Mouse (Mus musculus) urinary bladder, postnatal 10 days (tissue): ENCODE measurements around the gene Chchd6.

ENCODE experiments used
- DNase-seq: peaks from one replicate; pipeline ENCODE4 v3.0.0; 2022; ENCODE audit warnings: low spot score

Gene Chchd6

DNA sequence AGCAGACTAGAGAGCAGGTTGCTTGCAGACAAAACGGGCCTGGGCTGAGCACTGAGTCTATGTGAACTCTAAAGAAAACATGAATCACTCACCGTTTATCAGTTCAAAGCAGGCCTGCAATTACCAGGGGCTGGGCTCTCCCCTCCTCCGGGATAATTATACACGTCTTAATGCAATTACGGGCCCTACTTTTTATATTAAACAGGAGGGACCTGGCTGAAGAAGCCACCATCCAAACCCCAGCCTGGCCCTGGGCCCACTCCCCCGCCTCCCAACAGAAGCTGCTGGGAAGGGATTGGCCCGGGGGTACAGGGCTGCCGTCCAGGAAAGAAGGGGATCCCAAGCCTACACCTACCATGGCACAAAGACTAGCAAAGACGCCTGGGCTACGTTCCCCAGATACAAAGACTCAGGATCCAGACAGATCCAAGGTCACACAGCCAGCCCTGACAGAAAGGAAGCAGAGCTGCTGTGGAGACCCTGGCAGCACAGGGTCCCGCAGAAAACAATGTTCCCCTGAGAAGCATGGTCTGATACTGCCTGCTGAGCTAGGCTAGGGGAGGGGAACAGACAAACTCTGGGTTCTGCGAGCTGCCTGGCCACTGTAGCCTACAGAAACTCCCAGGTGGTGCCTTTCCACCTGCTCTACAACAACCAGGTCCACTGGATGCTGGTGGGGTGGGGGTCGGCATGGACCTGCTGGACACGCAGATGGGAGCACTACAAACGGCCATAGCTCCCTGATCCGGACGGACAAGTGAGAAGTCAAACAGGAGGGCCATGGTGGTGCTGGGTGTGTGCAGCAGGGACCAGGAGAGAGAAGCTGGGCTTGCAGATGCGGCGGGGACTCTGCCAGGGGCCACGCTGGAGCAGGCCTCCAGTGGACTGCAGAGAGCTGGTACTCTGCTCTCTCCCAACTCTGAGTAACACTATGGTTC lies 235.4 kb downstream of the Chchd6 start:
- no peak for DNase-seq

DNA sequence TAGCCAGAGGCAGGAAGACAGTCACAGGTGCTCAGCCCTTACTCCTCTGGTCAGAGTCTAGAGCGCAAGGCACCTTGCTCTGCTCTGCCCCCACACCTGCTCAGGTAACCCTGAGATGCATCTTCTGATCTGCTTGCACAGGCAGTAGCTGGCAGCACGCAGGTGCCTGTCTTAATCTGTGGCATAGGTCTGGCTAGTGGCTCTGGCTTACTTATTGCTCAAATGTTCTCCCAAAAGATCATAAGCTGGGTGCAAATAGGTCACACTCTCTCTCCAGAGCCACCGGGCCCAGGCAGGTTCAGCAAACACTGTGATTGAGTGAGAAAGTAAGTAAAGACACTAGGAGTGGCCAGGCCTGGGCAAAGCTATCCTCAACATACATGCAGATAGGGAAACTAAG lies 236.3 kb downstream of the Chchd6 start:
- DNase-seq = no peak

DNA sequence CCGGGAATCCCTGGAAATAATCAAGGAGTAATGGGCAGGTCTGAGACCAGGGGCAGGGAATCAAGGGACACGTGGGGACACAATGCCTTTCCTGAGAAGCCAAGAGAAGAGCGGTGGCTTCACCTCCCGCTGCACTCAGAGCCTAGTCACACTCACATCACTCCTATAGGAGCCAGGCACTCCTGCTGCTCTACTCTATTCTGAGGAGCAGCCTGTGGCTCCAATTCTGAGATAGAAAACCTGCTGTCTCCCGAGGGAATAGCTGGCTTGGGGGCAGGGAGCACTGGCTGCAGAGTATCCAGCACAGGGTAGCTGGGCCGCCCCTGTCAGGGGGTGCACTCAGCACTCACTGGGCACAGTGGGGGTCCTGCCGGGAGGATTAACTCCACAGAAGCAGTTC lies 239.8 kb downstream of the Chchd6 start:
- no peak for DNase-seq

DNA sequence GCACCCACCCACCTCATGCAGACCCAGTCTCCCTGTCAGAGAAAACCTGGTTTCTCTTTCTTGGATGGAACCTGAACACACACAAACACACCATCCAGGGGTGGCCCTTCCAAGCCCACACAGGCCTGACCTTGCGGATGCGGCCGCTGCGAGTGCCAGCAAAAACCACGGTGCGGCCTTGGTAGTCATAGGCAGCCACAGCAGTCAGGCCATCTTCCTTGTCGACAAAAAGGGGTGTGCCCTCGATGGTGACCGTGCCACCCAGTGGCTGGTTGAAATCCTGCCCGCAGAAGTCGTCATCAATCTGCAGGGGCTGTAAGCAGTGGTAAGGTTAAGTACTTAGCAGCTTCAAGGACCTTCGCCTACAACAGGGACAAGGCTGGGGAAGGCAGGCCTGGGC lies 240.7 kb downstream of the Chchd6 start:
- DNase-seq = no peak

DNA sequence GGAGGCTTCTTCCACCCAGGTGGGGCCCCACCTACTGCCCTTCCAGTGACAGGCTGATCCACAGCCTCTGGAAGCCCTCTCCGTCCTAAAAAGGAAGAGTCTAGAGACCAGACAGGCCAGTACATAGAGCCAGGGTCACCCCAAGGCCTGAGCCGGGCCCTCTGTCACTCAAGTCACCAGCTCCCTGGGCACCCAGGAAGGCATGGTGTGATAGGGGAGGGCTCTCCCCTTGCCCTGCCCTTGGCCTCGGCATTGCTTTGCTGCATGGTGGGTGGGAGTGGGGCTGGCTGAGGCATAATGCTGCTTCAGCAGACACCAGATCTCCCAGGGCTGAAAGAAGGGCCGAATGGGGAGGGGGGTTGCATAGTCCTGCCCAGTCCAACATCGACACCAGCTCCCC lies 241.4 kb downstream of the Chchd6 start:
- no peak for DNase-seq

DNA sequence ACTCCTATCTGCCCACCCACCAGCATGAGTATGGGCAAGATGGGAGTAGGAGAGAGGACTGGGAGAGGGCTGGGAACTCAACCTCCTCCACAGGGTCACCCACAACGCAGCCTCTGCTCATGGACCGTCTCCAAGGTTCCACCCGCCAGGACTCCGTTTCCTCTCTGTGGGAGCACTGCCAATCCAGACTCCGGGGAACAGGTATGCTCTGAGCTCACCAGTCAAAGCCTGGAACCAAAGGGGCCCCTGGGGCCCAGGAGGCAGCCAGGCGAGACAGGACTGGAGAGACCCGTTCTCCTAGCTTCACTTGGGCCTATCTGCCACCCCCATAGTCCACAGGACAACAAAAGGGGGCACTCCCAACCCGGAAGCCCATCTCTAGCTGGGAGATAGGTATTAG lies 242.4 kb downstream of the Chchd6 start:
- no peak for DNase-seq

DNA sequence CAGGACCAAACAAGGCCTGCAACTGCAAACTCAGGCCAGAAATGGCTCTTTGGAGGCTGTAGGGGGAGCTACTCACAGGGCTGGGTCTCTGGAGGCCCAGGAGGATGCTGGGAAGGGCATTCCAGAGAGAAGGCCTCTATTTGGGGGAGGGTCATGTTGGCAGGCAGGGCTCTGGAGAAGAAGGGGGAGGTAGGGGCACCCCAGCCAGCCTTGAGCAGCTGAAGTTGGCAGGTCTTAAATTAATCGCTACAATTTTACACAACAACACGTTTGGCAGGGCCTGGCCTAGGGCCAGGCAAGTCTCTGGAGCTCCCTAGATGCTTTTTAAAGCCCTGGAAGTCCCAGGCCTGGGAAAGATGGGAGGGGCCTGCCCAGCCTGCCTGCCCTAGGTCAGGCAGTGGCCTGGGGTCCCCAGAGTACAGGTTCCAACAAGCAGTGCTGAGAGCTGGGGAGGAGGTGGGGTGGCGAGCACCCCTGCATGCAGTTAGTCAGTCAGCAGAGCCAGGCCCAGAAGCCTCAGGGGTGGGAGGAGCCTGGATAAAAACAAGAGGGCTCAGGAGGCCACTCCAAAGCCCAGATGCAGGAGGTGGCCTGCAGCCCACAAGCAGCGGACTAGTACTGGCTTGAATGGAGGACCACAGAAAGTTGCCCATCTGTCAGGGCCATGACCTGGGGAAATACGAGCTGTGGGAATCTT lies 243.9 kb downstream of the Chchd6 start:
- DNase-seq = no peak

DNA sequence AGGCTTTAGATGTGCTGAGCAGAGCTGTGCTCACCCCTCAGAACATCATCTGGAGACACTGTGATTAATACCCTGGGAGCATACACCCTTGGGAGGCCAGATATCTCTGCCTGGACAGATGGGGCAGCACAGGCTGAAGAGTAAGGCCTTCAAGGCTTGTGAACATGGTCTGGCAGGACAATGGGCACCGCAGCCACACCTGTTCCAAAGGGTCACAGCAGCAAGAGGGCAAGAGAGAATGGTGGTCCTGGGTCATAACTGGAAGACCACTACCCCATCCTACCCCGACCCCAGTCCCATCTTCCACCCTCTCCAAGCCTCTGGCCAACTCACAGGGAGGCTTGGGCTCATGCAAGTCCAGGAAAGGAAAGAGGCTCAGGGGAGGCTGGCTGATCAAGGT lies 244.9 kb downstream of the Chchd6 start:
- DNase-seq = no peak

DNA sequence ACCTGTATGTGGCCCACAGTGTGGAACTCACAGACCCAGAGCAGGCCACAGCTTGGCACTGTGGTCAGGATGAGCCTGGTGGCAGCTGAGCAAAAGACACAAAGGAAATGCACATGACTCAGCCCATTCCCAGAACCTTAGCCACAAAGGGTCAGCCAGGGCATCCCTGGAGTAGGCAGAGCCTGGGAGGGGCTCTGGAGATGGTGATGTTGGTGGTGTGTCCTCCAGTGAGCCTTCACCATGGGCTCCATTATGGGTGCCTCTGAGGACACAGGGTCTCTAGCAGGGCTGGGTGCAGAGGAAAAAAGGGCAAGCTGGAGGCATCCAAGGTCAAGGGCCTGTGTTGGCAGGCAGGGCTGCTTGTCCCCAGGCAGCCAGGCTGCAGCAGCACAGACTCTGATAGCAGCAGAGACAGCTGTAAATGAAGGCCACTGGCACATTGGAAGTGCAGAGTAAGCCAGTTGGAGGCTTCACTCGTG lies 245.4 kb downstream of the Chchd6 start:
- no peak for DNase-seq

DNA sequence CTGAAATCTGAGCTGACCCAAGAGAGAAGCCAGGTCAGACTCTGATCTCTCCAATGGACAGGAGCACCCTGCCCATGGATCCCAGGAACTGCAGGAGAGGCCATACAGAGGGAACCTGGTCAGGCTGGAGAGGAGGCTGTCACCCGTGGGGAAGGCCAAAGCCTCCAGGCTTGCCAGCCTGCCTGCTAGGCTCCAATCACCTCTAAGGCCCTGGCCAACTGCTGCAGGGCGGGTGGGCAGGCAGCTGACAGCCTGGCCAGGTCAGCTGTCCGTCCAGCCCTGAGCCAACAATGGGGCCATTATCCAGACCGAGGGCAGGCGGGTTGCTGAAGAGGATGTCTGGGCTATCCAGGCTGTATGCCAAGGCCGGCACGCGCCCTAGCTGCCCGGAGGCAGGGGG lies 247.1 kb downstream of the Chchd6 start:
- DNase-seq = no peak

DNA sequence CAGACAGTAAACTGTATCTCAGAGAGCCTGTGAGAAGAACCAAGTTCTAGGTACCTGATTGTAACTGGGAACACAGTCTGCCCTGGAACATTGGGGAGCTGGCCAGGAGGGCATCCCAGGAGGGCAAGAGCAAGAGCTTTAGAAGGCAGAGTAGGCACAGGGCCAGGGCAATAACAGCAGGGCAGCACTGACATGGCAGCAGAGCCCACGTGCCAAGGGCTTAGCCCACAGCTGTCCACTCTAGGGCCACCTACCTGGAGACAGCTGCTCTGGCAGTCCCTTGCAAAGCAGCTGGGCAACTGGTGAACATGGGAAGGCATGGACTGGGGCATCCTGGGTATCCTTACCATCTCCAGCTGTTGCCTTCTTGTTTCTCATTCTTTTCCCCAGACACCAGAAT lies 247.7 kb downstream of the Chchd6 start:
- DNase-seq = no peak

DNA sequence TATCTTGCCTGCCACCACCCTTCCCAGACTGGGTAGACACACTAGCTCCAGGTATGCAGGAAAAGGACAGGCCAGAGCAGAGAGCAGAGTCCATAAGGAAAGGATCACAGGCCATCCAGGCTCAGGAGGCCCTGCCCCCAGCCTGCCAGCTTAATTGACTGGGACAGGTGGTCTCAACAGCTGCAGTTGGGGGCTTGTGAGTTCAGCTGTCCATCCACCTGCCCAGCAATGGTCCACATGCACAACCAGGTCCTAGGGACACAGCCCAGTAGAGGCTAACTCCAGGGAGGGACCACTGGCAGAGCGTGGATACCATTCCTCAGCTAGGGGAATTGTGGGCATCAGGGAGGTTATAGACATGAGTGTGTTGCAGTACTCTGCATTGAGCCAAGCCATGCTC lies 249.6 kb downstream of the Chchd6 start:
- DNase-seq = no peak

DNA sequence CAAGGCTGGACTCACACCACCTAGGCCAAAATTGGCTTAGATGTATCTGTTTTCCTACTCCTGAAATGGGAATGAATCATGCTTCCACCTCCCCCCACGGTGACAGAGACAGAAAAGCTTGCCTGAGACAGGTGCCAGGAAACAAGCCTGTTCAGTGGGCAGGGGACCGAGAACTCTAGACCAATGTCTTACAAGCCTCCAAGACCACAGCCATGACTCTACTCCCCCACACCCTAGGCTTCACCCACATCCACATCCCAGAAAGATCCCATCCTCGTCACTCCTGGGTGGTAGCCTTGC lies 250.0 kb downstream of the Chchd6 start:
- DNase-seq = no peak

DNA sequence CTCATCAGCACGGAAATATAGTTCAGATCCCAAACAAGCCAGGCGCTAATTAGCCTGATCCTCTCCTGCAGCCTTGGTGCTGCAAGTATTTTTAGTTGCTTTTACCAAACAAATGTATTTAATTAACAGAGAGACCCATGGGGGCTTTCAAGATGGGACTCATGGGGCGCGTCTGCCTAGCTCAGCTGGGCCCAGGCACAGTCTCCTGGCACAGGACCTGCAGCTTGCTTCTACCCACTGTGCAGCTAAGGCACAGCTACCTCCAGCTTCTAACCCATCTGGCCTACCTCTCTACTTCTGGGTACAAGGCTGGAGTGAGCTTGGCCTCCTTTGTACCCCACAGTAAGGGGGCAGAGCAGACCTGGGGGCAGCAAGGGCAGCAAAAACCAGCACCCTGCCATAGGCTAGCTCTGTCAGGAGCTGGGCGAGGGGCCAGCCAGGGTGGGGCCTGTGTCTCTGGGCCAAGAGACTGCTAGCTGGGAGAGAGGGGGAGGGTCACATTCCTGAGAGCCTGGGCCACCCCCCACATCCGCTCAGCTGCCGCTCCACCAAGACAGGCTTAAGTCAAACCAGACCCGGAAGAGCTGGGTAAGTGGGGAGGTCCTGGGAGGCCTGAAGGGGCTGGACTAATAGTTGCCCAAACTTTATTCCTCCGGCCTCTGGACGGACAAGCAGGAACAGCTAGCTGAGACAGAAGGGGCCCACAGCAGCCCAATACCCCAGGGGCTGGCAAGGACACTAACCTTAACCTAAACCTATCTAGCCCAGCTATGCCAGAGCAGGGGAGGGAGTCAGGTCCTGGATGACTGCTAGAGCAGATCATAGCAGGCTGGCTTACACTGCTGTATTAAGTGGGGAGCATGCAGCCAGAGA lies 250.6 kb downstream of the Chchd6 start:
- DNase-seq = no peak

DNA sequence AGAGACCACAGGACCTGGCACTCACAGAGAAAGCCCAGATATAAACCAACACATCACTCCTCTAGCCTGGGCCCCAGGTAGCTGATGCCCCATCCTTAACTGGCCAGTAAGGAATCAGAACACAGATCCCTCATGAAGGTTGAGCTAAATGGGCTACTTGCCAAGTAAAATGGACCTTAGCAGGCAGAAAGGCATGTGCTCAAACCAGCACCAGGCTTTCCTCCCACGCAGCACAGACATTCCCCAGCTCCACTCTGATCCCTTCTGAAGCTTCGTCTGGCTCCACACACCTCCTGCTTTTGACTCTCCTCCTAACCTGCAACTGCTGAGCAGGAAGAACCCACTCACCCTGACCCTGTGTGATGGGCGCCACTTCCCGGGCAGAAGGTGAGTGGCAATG lies 253.5 kb downstream of the Chchd6 start:
- no peak for DNase-seq

DNA sequence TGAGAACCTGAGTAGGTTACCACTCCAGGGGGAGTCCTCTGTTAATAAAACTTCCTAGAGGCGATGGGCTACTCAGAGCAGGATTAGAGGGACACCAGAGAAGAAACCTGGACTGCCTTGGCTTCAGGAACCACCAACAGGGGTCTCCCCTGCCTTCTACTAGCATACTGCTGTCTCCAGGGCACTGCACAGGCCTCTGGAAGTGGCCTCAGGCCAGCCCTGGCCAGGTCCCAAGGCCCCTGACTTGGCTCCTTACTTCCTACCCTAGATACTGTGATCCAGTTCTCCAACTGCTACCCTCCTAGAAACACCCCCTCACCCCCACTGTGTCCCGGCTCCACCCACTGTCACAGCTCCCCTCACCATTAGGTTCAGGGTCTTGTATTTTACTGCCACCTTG lies 256.0 kb downstream of the Chchd6 start:
- no peak for DNase-seq

DNA sequence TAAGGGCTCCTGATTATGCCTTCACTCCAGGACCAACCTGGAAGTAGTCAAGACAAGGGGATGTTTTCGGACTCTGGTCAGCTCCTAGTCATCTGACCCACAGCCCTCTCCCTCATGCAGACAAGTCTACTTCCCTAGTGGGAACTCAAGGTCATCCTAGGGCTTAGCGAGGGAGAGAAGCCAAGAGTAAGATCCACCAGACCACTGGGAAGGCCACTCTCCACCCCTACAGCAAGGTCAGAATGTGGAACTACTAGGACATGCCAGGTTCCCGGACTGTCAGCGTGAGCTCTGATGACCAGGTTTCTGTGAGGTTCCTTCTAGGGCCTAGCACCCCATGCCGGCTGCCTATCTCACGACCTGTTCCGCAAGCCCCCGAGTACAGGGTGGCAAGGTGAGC lies 256.7 kb downstream of the Chchd6 start:
- DNase-seq = no peak

DNA sequence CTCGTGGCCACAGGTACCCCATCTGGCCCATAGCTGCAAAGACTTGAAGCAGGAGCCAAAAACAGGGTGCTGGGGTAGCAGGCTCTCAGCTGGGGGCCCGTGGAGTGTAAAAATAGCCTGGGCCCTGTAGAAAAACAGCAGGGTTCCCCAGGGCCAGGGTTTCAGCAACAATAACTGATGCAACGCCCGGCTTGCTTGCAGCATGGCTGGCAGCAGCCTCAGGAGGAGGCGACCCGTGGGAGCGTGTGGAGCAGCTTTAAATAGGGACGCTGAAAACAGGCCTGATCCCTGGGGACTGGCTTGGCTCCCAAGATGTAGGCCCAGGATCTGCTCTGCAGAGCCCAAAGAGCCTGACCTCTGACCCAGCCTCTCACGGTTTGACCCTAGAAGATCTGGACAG lies 257.9 kb downstream of the Chchd6 start:
- no peak for DNase-seq

DNA sequence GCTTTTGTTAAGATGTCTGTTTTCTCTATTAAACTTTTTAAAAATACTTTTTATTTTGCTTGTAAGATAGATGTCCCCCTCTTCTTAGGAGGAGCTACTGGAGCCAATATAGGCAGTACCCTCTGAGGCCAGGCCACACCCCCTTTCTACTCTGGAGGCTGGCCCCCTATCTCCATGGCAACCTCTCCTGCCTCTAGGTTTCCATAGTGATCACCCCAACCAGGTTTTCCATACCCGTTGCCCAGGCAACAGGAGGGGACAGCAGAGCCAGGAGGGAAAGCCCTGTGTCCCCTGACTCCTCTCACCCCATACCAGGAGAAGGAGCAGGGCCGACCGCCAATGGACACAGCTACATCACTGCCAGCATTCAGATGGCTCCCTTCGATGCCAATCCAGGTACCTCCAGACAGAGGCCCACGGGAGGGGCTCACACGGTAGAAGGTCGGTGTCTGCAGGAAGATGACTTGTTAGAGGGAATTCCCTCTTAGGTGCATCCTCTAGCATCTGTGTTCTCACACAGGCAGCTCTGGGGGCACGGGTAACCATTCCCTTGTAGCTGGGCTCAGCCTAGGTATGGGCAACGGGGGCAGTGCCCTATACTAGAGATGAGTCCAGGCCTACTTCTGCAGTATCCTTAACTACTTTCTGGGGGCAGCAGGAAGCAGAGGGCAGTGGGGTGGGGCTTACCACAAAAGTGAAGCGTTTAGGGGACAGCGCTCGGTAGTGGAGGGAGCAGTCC lies 261.3 kb downstream of the Chchd6 start:
- no peak for DNase-seq
